In genomic region chr11:68385921-68386588, GRCm38 (mm10) we compare ENCODE assay signal across 8 mouse cellular contexts. TPM values are rescaled to one million over a fixed set of nuclear protein-coding genes. Genes with fewer than 3 reads are reported as not detected.
DNase-seq lines count a peak whose midpoint lies in the region; ATAC-seq and TF ChIP-seq lines count a peak whose summit lies in the region.

No protein-coding gene starts in this region.

- TF ChIP-seq CTCF in lung, postnatal 0 days (IDR thresholded peaks at IDR 0.05) = no peak

- under 1% methylated on average over 62 of the region's 68 CpGs for WGBS in forebrain, embryonic 15.5 days
- under 1% methylated on average over 41 of the region's 68 CpGs for WGBS in intestine, embryonic 14.5 days
- WGBS in lung, postnatal 0 days = 2% methylated on average over 47 of the region's 68 CpGs
- WGBS in stomach, embryonic 15.5 days = under 1% methylated on average over 67 of the region's 68 CpGs

- no peaks in the 10 kb centered on the region for H3K36me3 ChIP-seq in forebrain, embryonic 15.5 days
- H3K36me3 ChIP-seq in intestine, embryonic 14.5 days (ENCODE audit: control insufficient read depth, insufficient read depth, low read length) = no peaks in the 10 kb centered on the region
- no peaks in the 10 kb centered on the region for H3K36me3 ChIP-seq in lung, postnatal 0 days (ENCODE audit: insufficient read depth, low read length)
- H3K36me3 ChIP-seq in stomach, embryonic 15.5 days = no peaks in the 10 kb centered on the region

- no peaks in the 10 kb centered on the region for H3K9me3 ChIP-seq in forebrain, embryonic 15.5 days
- no peaks in the 10 kb centered on the region for H3K9me3 ChIP-seq in intestine, embryonic 14.5 days (ENCODE audit: control insufficient read depth, low read length)
- no peaks in the 10 kb centered on the region for H3K9me3 ChIP-seq in lung, postnatal 0 days (ENCODE audit: low read length)
- no peaks in the 10 kb centered on the region for H3K9me3 ChIP-seq in stomach, embryonic 15.5 days

- H3K4me3 ChIP-seq in forebrain, embryonic 15.5 days = peak overlapping the region; percentile 63
- peak overlapping the region; percentile 39 for H3K4me3 ChIP-seq in intestine, embryonic 14.5 days (ENCODE audit: low read depth, low read length)
- peak overlapping the region; percentile 68 for H3K4me3 ChIP-seq in lung, postnatal 0 days (ENCODE audit: low read depth, low read length)
- peak overlapping the region; percentile 72 for H3K4me3 ChIP-seq in stomach, embryonic 15.5 days (replicated peaks)

- no peak for TF ChIP-seq EP300 in lung, postnatal 0 days (IDR thresholded peaks at IDR 0.05)

- peak; percentile 58 for DNase-seq in kidney, adult 18-20 months
- no peak for DNase-seq in kidney, adult 11 months
- peak; percentile 1 for DNase-seq in T-cell, adult 2 months (ENCODE audit: low spot score)
- DNase-seq in intestine, embryonic 14.5 days (ENCODE audit: low spot score) = peak; percentile 74
- no peak for DNase-seq in lung, postnatal 0 days (ENCODE audit: low spot score)
- DNase-seq in urinary bladder, postnatal 10 days (ENCODE audit: low spot score) = no peak

- peak overlapping the region; percentile 59 for H3K9ac ChIP-seq in forebrain, embryonic 15.5 days (replicated peaks)
- H3K9ac ChIP-seq in intestine, embryonic 14.5 days (ENCODE audit: low read length) = peak overlapping the region; percentile 61
- H3K9ac ChIP-seq in lung, postnatal 0 days (replicated peaks; ENCODE audit: low read depth) = peak overlapping the region; percentile 42; the same call in 1 of the 2 replicates
- H3K9ac ChIP-seq in stomach, embryonic 15.5 days = peak overlapping the region; percentile 55

- H3K4me2 ChIP-seq in forebrain, embryonic 15.5 days (replicated peaks) = peak overlapping the region; percentile 95
- H3K4me2 ChIP-seq in intestine, embryonic 14.5 days (ENCODE audit: low read length) = peak overlapping the region; percentile 70
- H3K4me2 ChIP-seq in lung, postnatal 0 days (replicated peaks; ENCODE audit: low read depth, low read length) = peak overlapping the region; percentile 93
- H3K4me2 ChIP-seq in stomach, embryonic 15.5 days = peak overlapping the region; percentile 97

- peaks cover 50% of the 10 kb centered on the region for H3K4me1 ChIP-seq in forebrain, embryonic 15.5 days
- H3K4me1 ChIP-seq in intestine, embryonic 14.5 days (replicated peaks; ENCODE audit: control insufficient read depth, insufficient read depth, low read length) = peaks cover 13% of the 10 kb centered on the region; the same call in 1 of the 2 replicates
- peaks cover 12% of the 10 kb centered on the region for H3K4me1 ChIP-seq in lung, postnatal 0 days (ENCODE audit: insufficient read depth, low read depth, low read length)
- peaks cover 27% of the 10 kb centered on the region for H3K4me1 ChIP-seq in stomach, embryonic 15.5 days

- H3K27me3 ChIP-seq in forebrain, embryonic 15.5 days = peaks cover 79% of the 10 kb centered on the region
- H3K27me3 ChIP-seq in intestine, embryonic 14.5 days (replicated peaks; ENCODE audit: control insufficient read depth, insufficient read depth, low read length) = peaks cover 64% of the 10 kb centered on the region
- H3K27me3 ChIP-seq in lung, postnatal 0 days (replicated peaks; ENCODE audit: insufficient read depth, low read length) = peaks cover 54% of the 10 kb centered on the region
- H3K27me3 ChIP-seq in stomach, embryonic 15.5 days (replicated peaks) = peaks cover 32% of the 10 kb centered on the region

- ATAC-seq in forebrain, embryonic 15.5 days (replicated peaks) = peak; percentile 58
- peak; percentile 42 for ATAC-seq in intestine, embryonic 14.5 days (replicated peaks; ENCODE audit: low FRiP score, low TSS enrichment, low read depth)
- peak; percentile 47 for ATAC-seq in lung, postnatal 0 days
- ATAC-seq in stomach, embryonic 15.5 days (ENCODE audit: insufficient read depth, low FRiP score, low read depth) = no peak

- peak overlapping the region; percentile 51 for H3K27ac ChIP-seq in forebrain, embryonic 15.5 days (replicated peaks)
- peak overlapping the region; percentile 68; the same call in 1 of the 2 replicates for H3K27ac ChIP-seq in intestine, embryonic 14.5 days (ENCODE audit: low read depth)
- no peak overlapping the region; the same call in 1 of the 2 replicates for H3K27ac ChIP-seq in lung, postnatal 0 days (ENCODE audit: low read length)
- H3K27ac ChIP-seq in stomach, embryonic 15.5 days = peak overlapping the region; percentile 63

RNA-seq across cellular contexts. Expression of gene Ntn1, which starts 14.6 kb away (rescaled TPM):
- 6.7 and 8.1 TPM in 2 replicates for polyA plus RNA-seq in forebrain, embryonic 15.5 days (2015; fragmentation: Nextera tagmentation; extraction: Ambion mirVana)
- 6.2 and 6.7 TPM in 2 replicates for polyA plus RNA-seq in intestine, embryonic 14.5 days (2014; fragmentation: Nextera tagmentation; extraction: Ambion mirVana)
- polyA plus RNA-seq in lung, postnatal 0 days (2015; fragmentation: Nextera tagmentation; extraction: Ambion mirVana) = 7.0 and 7.2 TPM in 2 replicates
- polyA plus RNA-seq in stomach, embryonic 15.5 days (2015; fragmentation: Nextera tagmentation; extraction: Ambion mirVana) = 16.1 and 18.7 TPM in 2 replicates

RNA-seq across cellular contexts. Expression of gene Pik3r5, which starts 45.9 kb away (rescaled TPM):
- polyA plus RNA-seq in forebrain, embryonic 15.5 days (2015; fragmentation: Nextera tagmentation; extraction: Ambion mirVana) = 0.11 and 0.20 TPM in 2 replicates
- 0.61 and 0.78 TPM in 2 replicates for polyA plus RNA-seq in intestine, embryonic 14.5 days (2014; fragmentation: Nextera tagmentation; extraction: Ambion mirVana)
- 1.1 and 1.2 TPM in 2 replicates for polyA plus RNA-seq in lung, postnatal 0 days (2015; fragmentation: Nextera tagmentation; extraction: Ambion mirVana)
- polyA plus RNA-seq in stomach, embryonic 15.5 days (2015; fragmentation: Nextera tagmentation; extraction: Ambion mirVana) = 0.54 and 0.76 TPM in 2 replicates

Comparison
In these comparisons a context has a peak if more than half of its experiments do, and no peak if none do; other contexts are left out.
1. DNase-seq: peak in kidney, adult 18-20 months (single experiment), T-cell, adult 2 months (single experiment) and intestine, embryonic 14.5 days (single experiment); none in kidney, adult 11 months (single experiment), lung, postnatal 0 days (single experiment) and urinary bladder, postnatal 10 days (single experiment).
2. Peak in every context shown above with its lines, with median percentiles within 50 percentile points of each other: H3K4me2 ChIP-seq, H3K4me3 ChIP-seq and H3K9ac ChIP-seq.